Mouse (Mus musculus): ENCODE data around the gene Ncoa5.

- TF ChIP-seq CTCF (IDR thresholded peaks at IDR 0.05; ENCODE audit: extremely low read depth, insufficient read depth, low read length), result no peak
- TF ChIP-seq POLR2A (IDR thresholded peaks at IDR 0.05; ENCODE audit: extremely low read depth, insufficient read depth, low read length), result no peak
Observed at GRCm38 (mm10) chr2:165068806-165069205, 34.1 kb upstream of the Ncoa5 start.

Data from cortical plate, adult 2 months (tissue).